Mouse (Mus musculus) kidney, adult 2 months (tissue): ENCODE results near the gene Eif2b1.

Experiments
- CTCF ChIP-seq: fragments of 200-500 bp; conservative IDR thresholded peaks from 2 replicates; pipeline ENCODE4 v1.5.1; 2011; ENCODE audit warnings: low read depth, mild to moderate bottlenecking, control low read depth, low read length, moderate library complexity, mixed read lengths; ENCODE audit not compliant: insufficient read depth, insufficient read length
- POLR2A ChIP-seq: fragments of 200-500 bp; IDR thresholded peaks from one replicate; pipeline ENCODE4 v1.6.1; 2011; ENCODE audit warnings: low read depth, low read length, control low read depth

DNA sequence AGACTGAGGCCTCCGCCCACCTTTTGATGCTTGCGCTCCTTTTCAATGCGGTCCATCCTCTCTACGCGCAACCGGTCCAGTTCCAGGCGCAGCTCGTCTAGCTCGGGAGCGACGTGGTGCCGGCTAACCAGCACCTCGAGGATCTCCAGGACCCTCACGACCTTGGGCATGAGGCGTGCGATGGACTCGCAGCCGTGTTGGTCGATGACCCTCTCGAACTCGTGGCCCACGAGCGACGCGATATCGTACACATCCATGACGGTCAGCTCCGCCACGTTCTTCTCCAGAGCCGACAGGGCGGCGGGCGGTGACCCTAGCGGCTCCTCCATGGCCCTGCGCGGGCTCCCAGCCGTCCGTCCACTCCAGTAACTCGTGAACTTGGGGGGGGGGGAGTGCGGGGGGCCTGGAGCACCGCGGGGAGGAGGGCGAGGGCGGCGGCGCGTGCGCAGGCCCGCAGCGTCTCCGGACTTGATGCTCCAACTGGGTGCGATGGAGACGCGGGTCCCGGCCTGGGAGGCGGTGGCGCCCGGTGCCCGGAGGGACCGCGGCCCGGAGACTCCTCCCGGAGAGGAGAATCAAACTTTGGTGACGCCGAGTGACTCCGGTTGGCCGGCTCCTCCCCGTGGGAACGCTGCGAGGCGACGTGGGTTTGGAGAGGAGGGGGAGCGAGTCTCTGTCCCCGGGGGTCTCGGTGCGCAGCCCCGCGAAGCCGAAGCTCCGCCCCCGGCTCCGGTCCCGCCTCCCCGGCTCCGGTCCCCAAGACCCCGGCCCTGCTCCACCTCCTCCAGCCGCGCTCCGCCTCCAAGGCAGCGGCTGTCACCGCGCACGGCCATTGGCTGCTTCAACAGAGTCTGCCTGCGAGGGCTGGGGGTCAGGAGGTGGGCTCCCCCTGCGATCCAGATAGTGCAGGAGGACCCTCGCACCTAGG, 48.0 kb downstream of the Eif2b1 start, which contains the start of gene Rilpl1:
- no peak for TF ChIP-seq CTCF
- peak; percentile 9 for TF ChIP-seq POLR2A
